Mouse (Mus musculus): ENCODE measurements around the gene Arhgap35.

DNA sequence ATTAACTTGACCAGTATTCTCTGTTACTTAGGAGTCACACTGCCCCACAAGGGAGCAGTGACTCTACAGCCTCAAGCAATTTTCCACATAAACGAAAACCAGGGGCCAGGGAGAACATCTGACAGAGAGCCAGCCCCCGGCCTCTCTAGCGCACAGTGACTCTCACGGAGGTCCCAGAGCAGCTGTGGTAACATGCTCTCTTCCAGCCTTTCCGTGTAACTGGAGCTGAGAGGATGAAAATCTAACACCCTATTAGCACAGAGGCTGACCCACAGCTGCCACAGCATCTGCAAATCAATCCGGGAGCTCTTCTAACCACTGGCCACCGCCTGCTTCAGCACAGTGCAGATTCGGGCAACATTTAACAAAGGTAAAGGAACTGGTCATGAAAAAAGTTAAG, 70.0 kb downstream of the Arhgap35 start:
- TF ChIP-seq CTCF (IDR thresholded peaks at IDR 0.05; ENCODE audit: borderline replicate concordance, control insufficient read depth, extremely low read depth, insufficient read depth, low read length, poor library complexity), result no peak
- TF ChIP-seq POLR2A (IDR thresholded peaks at IDR 0.05; ENCODE audit: control insufficient read depth, extremely low read depth, insufficient read depth, low read length, poor library complexity), result no peak

Measured in thymus, adult 2 months (tissue).